Mouse (Mus musculus): ENCODE data around the gene Gm17027. TPM values are rescaled to one million over a fixed set of nuclear protein-coding genes. Genes with fewer than 3 reads are reported as not detected.

Gene Gm17027
- not detected for polyA plus RNA-seq (2014; fragmentation: Illumina TruSeq; extraction: RNeasy Lipid Tissue Mini Kit (QIAGEN cat#74804); ENCODE audit: low read depth, low replicate concordance)

GRCm38 (mm10) chr14:42162522-42162921 lies at the start of gene Gm17027:
Gm17027 (minus strand) TSS chr14:42162622.

GRCm38 (mm10) chr14:42190691-42191090 lies 28.3 kb upstream of the Gm17027 start, which contains the start of gene Gm3573:
Gm3573 (minus strand) TSS chr14:42190791.

GRCm38 (mm10) chr14:42117269-42117668 lies 45.2 kb downstream of the Gm17027 start, which contains the start of gene Gm7951:
Gm7951 (minus strand) TSS chr14:42117369.

Other genes with a start within 250 kb of the Gm17027 start
- not detected for gene 1700049E17Rik1, start 237.7 kb downstream of the Gm17027 start, polyA plus RNA-seq (2014; fragmentation: Illumina TruSeq; extraction: RNeasy Lipid Tissue Mini Kit (QIAGEN cat#74804); ENCODE audit: low read depth, low replicate concordance)
- gene 1700024B05Rik, start 218.6 kb downstream of the Gm17027 start, polyA plus RNA-seq (2014; fragmentation: Illumina TruSeq; extraction: RNeasy Lipid Tissue Mini Kit (QIAGEN cat#74804); ENCODE audit: low read depth, low replicate concordance) = not detected
- not detected for gene Gm6401, start 194.7 kb downstream of the Gm17027 start, polyA plus RNA-seq (2014; fragmentation: Illumina TruSeq; extraction: RNeasy Lipid Tissue Mini Kit (QIAGEN cat#74804); ENCODE audit: low read depth, low replicate concordance)
- not detected for gene Gm3543, start 179.3 kb downstream of the Gm17027 start, polyA plus RNA-seq (2014; fragmentation: Illumina TruSeq; extraction: RNeasy Lipid Tissue Mini Kit (QIAGEN cat#74804); ENCODE audit: low read depth, low replicate concordance)
- not detected for gene Gm7951, start 45.3 kb downstream of the Gm17027 start, polyA plus RNA-seq (2014; fragmentation: Illumina TruSeq; extraction: RNeasy Lipid Tissue Mini Kit (QIAGEN cat#74804); ENCODE audit: low read depth, low replicate concordance)
- not detected for gene Gm3573, start 28.2 kb upstream of the Gm17027 start, polyA plus RNA-seq (2014; fragmentation: Illumina TruSeq; extraction: RNeasy Lipid Tissue Mini Kit (QIAGEN cat#74804); ENCODE audit: low read depth, low replicate concordance)
- gene Gm17026, start 97.4 kb upstream of the Gm17027 start, polyA plus RNA-seq (2014; fragmentation: Illumina TruSeq; extraction: RNeasy Lipid Tissue Mini Kit (QIAGEN cat#74804); ENCODE audit: low read depth, low replicate concordance) = not detected
- gene Gm9611, start 134.7 kb upstream of the Gm17027 start, polyA plus RNA-seq (2014; fragmentation: Illumina TruSeq; extraction: RNeasy Lipid Tissue Mini Kit (QIAGEN cat#74804); ENCODE audit: low read depth, low replicate concordance) = not detected
- not detected for gene Gm7995, start 147.6 kb upstream of the Gm17027 start, polyA plus RNA-seq (2014; fragmentation: Illumina TruSeq; extraction: RNeasy Lipid Tissue Mini Kit (QIAGEN cat#74804); ENCODE audit: low read depth, low replicate concordance)